Mouse (Mus musculus): ENCODE data around the gene Dag1. TPM values are rescaled to one million over a fixed set of nuclear protein-coding genes. Genes with fewer than 3 reads are reported as not detected.

Gene Dag1
- 15.5 TPM for polyA plus RNA-seq (2015; fragmentation: Illumina TruSeq; extraction: RNeasy Lipid Tissue Mini Kit (QIAGEN cat#74804); ENCODE audit: insufficient read depth, low read depth, low replicate concordance)

DNA sequence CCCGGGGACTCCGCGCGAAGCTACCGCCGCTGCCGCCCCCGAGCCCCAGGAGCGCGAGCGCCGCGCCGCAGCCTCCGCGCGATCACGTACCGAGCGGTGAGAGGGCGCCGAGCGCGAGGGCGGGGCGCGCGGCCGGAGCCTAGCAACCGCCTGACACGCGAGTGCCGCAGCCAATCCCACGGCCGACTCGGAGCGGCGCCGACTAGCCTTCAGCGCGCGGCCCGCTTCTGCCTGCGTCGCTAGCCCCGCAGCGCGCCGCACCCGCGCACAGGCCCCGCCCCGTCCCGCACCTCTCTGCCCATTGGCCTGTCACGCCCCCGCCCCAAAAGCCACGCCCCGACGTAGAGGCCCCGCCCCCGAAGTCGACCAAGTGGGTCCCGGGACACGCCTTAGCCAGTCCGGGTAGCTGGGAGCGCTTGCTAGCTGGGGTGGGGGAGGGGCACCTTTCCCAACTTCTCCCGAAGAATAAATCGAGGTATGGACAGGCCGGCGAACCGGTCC lies at the start of gene Dag1:
Dag1 (minus strand) TSS at position 269 of the 501 bp plus-strand sequence.

DNA sequence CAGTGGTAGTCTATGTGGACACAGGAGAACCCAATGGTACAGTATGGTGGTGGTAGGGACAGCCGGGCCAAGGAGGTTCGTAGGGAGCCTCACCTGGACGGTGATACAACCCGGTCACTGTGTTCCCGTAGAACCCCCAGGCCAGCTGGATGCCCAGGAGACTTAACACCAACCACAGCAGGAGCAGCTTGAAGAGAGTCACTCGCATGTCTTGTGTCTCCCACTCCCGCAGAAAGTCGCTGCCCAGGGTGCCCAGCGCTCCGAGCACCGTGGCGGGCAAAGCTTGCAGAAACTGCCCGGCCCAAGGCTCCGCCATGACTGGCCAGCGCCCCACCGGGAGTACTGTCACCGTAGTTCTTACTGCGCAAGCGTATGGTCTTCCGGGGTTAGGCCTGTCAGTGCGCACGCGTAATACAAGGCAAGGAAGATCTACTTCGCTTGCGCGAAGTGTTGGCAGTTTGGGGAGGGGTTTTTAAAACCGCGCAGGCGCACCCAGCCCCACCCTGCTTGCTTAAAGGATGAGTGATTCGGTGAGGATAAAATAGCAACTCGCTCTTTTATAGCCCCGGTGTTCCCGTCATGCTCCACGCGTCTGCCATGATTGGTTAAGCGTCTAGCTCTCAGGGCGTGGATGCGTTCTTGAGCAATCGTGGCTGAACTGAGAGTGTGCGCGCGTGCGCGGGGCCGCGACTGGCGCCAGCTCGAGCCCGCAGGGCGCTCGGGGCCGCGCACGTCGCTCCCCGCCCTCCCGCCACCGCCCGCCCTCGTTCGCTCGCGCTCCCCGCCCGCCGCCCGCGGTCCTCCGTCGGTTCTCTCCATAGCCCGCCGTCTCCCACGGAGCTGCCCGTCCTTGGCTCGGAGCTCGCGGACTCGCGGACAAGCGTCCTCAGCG lies 42.1 kb upstream of the Dag1 start, which contains the start of the genes Rhoa and Tcta:
Rhoa (plus strand) TSS at position 501 of the 892 bp plus-strand sequence.
Tcta (minus strand) TSS at position 532 of the 892 bp plus-strand sequence.

GRCm38 (mm10) chr9:108296453-108297355 lies 32.9 kb upstream of the Dag1 start, which contains the start of gene Amt:
Gene Amt (plus strand): TSS chr9:108296853.

GRCm38 (mm10) chr9:108290016-108290750 lies 26.4 kb upstream of the Dag1 start, which contains the start of gene Nicn1:
Gene Nicn1 (plus strand): TSS chr9:108290429.

GRCm38 (mm10) chr9:108189787-108190679 lies 73.7 kb downstream of the Dag1 start, which contains the start of gene Bsn:
Gene Bsn (minus strand): TSS chr9:108190384.

Other genes with a start within 250 kb of the Dag1 start
- 11.7 TPM for gene Gmppb, start 214.7 kb downstream of the Dag1 start, polyA plus RNA-seq (2015; fragmentation: Illumina TruSeq; extraction: RNeasy Lipid Tissue Mini Kit (QIAGEN cat#74804); ENCODE audit: insufficient read depth, low read depth, low replicate concordance)
- 1.6 TPM for gene Amigo3, start 210.8 kb downstream of the Dag1 start, polyA plus RNA-seq (2015; fragmentation: Illumina TruSeq; extraction: RNeasy Lipid Tissue Mini Kit (QIAGEN cat#74804); ENCODE audit: insufficient read depth, low read depth, low replicate concordance)
- not detected for gene Mst1, start 183.5 kb downstream of the Dag1 start, polyA plus RNA-seq (2015; fragmentation: Illumina TruSeq; extraction: RNeasy Lipid Tissue Mini Kit (QIAGEN cat#74804); ENCODE audit: insufficient read depth, low read depth, low replicate concordance)
- 23.7 TPM for gene Rnf123, start 180.6 kb downstream of the Dag1 start, polyA plus RNA-seq (2015; fragmentation: Illumina TruSeq; extraction: RNeasy Lipid Tissue Mini Kit (QIAGEN cat#74804); ENCODE audit: insufficient read depth, low read depth, low replicate concordance)
- gene Apeh, start 169.4 kb downstream of the Dag1 start, polyA plus RNA-seq (2015; fragmentation: Illumina TruSeq; extraction: RNeasy Lipid Tissue Mini Kit (QIAGEN cat#74804); ENCODE audit: insufficient read depth, low read depth, low replicate concordance): 40.1 TPM
- 0.48 TPM for gene Bsn, start 73.6 kb downstream of the Dag1 start, polyA plus RNA-seq (2015; fragmentation: Illumina TruSeq; extraction: RNeasy Lipid Tissue Mini Kit (QIAGEN cat#74804); ENCODE audit: insufficient read depth, low read depth, low replicate concordance)
- 4.3 TPM for gene Nicn1, start 26.5 kb upstream of the Dag1 start, polyA plus RNA-seq (2015; fragmentation: Illumina TruSeq; extraction: RNeasy Lipid Tissue Mini Kit (QIAGEN cat#74804); ENCODE audit: insufficient read depth, low read depth, low replicate concordance)
- gene Amt, start 32.9 kb upstream of the Dag1 start, polyA plus RNA-seq (2015; fragmentation: Illumina TruSeq; extraction: RNeasy Lipid Tissue Mini Kit (QIAGEN cat#74804); ENCODE audit: insufficient read depth, low read depth, low replicate concordance): 5.3 TPM
- 65.0 TPM for gene Rhoa, start 42.2 kb upstream of the Dag1 start, polyA plus RNA-seq (2015; fragmentation: Illumina TruSeq; extraction: RNeasy Lipid Tissue Mini Kit (QIAGEN cat#74804); ENCODE audit: insufficient read depth, low read depth, low replicate concordance)
- gene Tcta, start 42.2 kb upstream of the Dag1 start, polyA plus RNA-seq (2015; fragmentation: Illumina TruSeq; extraction: RNeasy Lipid Tissue Mini Kit (QIAGEN cat#74804); ENCODE audit: insufficient read depth, low read depth, low replicate concordance): 17.3 TPM
- 93.4 TPM for gene Gpx1, start 74.9 kb upstream of the Dag1 start, polyA plus RNA-seq (2015; fragmentation: Illumina TruSeq; extraction: RNeasy Lipid Tissue Mini Kit (QIAGEN cat#74804); ENCODE audit: insufficient read depth, low read depth, low replicate concordance)
- 34.3 TPM for gene Usp4, start 83.9 kb upstream of the Dag1 start, polyA plus RNA-seq (2015; fragmentation: Illumina TruSeq; extraction: RNeasy Lipid Tissue Mini Kit (QIAGEN cat#74804); ENCODE audit: insufficient read depth, low read depth, low replicate concordance)
- gene 1700102P08Rik, start 128.8 kb upstream of the Dag1 start, polyA plus RNA-seq (2015; fragmentation: Illumina TruSeq; extraction: RNeasy Lipid Tissue Mini Kit (QIAGEN cat#74804); ENCODE audit: insufficient read depth, low read depth, low replicate concordance): 1.3 TPM
- not detected for gene Ccdc36, start 164.5 kb upstream of the Dag1 start, polyA plus RNA-seq (2015; fragmentation: Illumina TruSeq; extraction: RNeasy Lipid Tissue Mini Kit (QIAGEN cat#74804); ENCODE audit: insufficient read depth, low read depth, low replicate concordance)
- not detected for gene BC048562, start 172.5 kb upstream of the Dag1 start, polyA plus RNA-seq (2015; fragmentation: Illumina TruSeq; extraction: RNeasy Lipid Tissue Mini Kit (QIAGEN cat#74804); ENCODE audit: insufficient read depth, low read depth, low replicate concordance)
- gene Ccdc71, start 196.6 kb upstream of the Dag1 start, polyA plus RNA-seq (2015; fragmentation: Illumina TruSeq; extraction: RNeasy Lipid Tissue Mini Kit (QIAGEN cat#74804); ENCODE audit: insufficient read depth, low read depth, low replicate concordance): 7.4 TPM
- 9.8 TPM for gene Klhdc8b, start 197.6 kb upstream of the Dag1 start, polyA plus RNA-seq (2015; fragmentation: Illumina TruSeq; extraction: RNeasy Lipid Tissue Mini Kit (QIAGEN cat#74804); ENCODE audit: insufficient read depth, low read depth, low replicate concordance)
- 36.8 TPM for gene Lamb2, start 215.8 kb upstream of the Dag1 start, polyA plus RNA-seq (2015; fragmentation: Illumina TruSeq; extraction: RNeasy Lipid Tissue Mini Kit (QIAGEN cat#74804); ENCODE audit: insufficient read depth, low read depth, low replicate concordance)
- 39.8 TPM for gene Usp19, start 226.6 kb upstream of the Dag1 start, polyA plus RNA-seq (2015; fragmentation: Illumina TruSeq; extraction: RNeasy Lipid Tissue Mini Kit (QIAGEN cat#74804); ENCODE audit: insufficient read depth, low read depth, low replicate concordance)
- gene Qars, start 243.7 kb upstream of the Dag1 start, polyA plus RNA-seq (2015; fragmentation: Illumina TruSeq; extraction: RNeasy Lipid Tissue Mini Kit (QIAGEN cat#74804); ENCODE audit: insufficient read depth, low read depth, low replicate concordance): 48.0 TPM